Mouse (Mus musculus) heart, postnatal 0 days (tissue): ENCODE measurements around the gene Wnt5a.

Experiments
- CTCF ChIP-seq: IDR thresholded peaks from 2 replicates; pipeline ENCODE4 v1.5.1; 2016; ENCODE audit warnings: antibody characterized with exemption, control low read depth, low read depth
- EP300 ChIP-seq: IDR thresholded peaks from 2 replicates; pipeline ENCODE4 v1.6.1; 2016; ENCODE audit warnings: antibody characterized with exemption, low read depth

DNA sequence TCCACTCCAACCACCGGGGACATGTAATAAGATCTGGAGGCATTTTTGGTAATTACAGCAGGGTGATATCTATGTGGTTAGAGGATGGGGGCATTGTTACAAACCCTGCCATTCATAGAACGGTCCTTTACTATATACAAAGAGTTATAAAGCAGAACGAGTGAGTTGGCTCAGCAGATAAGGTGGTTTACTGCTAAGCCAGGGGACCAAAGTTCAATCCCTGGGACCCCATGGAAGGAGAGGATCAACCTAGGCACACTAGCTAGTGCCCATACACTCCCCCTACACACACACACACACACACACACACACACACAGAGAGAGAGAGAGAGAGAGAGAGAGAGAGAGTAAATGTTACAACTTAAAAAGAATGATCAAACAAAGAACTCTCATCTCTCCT is 47.1 kb upstream of the Wnt5a start:
- TF ChIP-seq EP300 (no peak), CTCF (no peak)
